Mouse (Mus musculus): ENCODE data around the gene Neurl1a.

The Neurl1a gene

DNA sequence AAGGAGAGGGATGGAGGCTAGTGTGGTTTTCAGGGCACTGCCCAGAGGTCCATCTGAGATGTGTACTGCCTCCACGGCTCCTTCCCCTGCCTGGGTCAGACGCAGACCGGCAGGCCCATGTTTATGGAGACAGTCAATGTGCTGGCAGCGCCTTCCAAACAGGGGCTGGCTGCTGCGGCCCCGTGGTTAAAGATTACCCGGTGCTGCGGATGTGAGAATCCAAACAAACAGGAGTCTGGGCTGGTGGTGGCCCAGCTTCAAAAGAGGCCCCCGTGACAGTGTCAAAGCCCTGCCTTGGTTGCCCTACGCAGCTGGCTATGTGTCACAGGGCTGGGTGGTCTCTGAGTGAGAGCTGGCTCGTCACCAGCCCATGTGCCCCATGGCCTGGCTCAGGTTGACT is 69.2 kb downstream of the Neurl1a start:
- DNase-seq (ENCODE audit: low spot score), result peak; percentile 62

GRCm38 (mm10) chr19:47248296-47248695 is 69.7 kb downstream of the Neurl1a start:
- DNase-seq (ENCODE audit: low spot score), result no peak

DNA sequence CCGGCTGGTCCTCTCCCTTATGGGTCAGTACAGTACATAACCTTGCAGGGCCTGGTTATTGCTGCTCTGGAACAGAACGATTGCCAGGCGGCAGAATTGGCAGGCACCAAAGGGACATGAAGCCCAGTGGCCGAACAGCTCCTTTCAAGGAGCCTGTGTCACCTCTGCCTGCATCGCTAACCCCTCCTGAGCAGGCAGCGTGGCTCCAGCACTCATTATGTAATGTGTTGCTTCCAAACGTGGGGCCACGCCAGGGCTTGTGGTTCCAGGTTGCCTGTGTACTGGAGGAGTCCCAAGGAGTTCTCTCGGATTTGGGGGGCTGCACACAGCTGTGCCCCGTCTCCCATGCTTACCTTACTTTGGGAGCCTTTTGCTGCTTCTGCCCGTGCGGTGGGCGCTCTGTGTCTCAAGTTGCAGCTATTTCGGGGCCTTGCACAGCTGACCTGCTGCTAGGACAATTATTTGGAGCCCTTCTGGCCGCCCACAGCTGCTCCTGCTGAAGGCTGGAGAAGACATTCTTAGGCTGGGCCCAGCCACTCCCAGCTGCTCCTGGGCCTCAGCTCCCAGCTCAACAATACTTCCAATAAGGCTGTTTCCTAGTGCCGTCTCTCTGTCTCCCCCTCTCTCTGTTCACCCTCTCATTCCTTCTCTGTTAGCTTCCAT is 70.4 kb downstream of the Neurl1a start:
- no peak for DNase-seq (ENCODE audit: low spot score)

GRCm38 (mm10) chr19:47250931-47251330 is 72.3 kb downstream of the Neurl1a start:
- DNase-seq (ENCODE audit: low spot score), result no peak

DNA sequence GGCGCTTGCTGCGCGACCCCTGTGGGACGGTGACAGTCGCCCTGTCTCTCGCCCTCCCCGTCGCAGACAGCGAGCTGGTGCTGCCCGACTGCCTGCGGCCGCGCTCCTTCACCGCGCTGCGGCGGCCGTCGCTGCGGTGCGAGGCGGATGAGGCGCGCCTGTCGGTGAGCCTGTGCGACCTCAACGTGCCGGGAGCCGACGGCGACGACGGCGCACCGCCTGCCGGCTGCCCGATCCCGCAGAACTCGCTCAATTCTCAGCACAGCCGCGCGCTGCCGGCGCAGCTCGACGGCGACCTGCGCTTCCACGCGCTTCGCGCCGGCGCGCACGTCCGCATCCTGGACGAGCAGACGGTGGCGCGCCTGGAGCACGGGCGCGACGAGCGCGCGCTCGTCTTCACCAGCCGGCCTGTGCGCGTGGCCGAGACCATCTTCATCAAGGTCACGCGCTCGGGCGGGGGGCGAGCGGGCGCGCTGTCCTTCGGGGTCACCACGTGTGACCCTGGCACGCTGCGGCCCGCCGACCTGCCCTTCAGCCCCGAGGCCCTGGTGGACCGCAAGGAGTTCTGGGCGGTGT is 74.5 kb downstream of the Neurl1a start:
- no peak for DNase-seq (ENCODE audit: low spot score)

DNA sequence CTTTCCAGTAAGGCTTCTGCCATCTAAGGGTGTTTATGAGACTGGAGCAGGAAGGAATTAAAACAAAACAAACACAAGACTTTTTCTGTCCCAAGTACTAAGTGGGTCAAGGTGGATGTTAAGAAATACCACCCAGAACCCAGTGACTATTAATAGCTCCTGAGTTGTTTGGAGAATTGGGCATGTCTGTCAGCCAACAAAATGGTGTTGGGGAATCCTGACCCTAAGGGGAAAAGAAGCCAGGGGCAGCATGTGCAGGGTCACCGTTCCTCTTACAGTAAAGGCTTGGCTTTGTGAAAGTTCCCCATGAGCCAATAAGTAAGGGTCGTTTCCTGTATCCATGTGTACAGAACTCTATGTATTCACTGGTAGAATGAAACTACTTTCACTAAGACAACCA is 76.4 kb downstream of the Neurl1a start:
- DNase-seq (ENCODE audit: low spot score), result no peak

DNA sequence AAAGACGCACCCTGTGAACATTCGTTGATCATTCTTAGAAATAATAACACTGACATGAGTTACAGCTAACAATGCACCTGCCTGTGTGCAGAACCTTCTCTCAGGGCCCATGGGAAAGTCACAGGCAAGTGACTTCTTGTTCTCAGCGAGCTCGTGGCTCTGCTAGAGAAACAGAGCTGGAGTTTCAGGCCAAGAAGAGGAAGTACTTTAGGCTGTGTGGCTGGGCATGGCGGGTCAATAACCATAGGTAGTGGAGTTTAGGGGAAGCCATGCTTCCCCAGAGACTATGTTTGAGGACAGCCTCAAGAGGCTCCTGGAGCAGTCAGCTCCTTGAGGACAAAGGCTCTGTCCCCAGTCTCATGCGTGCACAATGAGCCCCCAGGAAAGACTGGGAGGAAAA is 77.3 kb downstream of the Neurl1a start:
- DNase-seq (ENCODE audit: low spot score), result no peak

GRCm38 (mm10) chr19:47259581-47259980 is 81.0 kb downstream of the Neurl1a start:
- DNase-seq (ENCODE audit: low spot score), result peak; percentile 39

DNA sequence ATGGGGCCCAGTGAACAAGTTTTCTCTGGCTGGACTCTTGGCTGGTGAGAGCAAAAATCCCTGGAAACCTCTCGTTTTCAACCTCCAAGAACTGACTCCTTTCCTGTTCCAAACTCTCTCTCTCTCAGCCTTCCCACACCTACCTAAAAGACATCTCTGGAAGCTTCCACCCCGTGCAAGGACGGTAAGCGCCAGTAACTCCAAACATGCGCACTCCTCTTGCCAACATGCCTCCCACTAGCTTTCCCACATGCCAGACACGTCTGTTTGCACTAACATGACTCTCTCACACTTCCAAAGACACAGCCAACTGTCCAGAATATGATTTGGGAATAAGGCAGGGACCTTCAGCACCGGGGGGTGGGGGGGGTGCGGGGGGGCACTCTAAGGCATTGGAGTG is 82.6 kb downstream of the Neurl1a start:
- DNase-seq (ENCODE audit: low spot score), result no peak

GRCm38 (mm10) chr19:47263621-47264020 is 85.0 kb downstream of the Neurl1a start:
- no peak for DNase-seq (ENCODE audit: low spot score)

DNA sequence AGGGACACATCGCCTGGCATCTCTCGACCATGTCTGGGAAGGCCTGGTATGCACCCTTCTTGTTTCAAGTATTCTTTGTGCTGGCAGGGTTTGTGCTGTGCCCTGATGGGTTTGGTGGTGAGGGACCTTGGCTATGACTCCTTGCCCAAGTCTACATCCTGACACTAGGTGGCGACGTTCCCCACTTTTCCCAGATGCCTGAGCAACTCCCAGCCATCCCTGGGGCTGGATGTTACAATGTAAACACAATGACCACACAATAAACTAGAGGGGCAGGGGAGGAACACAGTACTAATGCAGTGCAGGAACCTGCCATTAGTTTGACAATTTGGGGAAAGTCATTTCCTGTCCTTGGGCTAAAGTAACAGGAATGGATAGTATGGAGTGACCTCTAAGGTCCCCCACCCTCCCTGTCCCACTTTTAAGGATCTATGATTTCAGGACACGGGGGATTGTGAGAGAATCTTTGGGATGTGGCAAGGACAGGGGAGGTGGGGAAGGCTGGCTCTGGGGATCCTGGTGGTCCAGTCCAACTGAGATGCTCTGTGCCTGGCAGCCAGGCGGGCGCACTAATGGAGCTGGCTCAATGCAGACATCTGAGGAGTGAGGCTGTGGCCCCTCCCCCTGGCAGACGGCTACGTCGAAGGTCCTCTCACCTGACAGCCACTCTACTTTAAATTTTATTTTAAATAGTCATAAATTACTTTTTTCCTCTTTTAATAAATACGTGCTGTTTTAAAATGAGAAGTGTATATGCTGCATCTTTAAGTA is 85.9 kb downstream of the Neurl1a start:
- peak; percentile 85 for DNase-seq (ENCODE audit: low spot score)

- peak; percentile 27 for DNase-seq (ENCODE audit: low spot score)
Measured at GRCm38 (mm10) chr19:47266070-47266801, 87.6 kb downstream of the Neurl1a start.

- DNase-seq (ENCODE audit: low spot score), result no peak
Measured at GRCm38 (mm10) chr19:47267066-47267465, 88.4 kb downstream of the Neurl1a start.

DNA sequence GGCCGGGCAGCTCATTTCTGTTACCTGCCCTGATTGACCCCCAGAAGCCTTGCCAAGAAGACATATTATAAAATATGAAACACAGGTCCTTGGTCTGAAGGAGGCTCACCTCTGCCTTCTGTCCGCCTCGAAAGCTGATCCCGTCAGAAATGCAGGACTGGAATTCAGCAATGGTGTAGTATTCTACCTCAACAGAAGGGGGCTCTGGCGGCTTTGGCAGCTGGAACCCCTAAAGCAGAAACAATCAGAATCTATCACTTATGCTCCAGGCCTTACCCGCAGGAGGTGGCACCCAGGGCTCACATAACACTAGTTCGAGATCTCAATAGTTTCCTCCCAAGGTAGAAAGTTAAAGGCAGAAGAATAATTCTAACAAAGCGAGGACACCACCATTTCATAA is 91.1 kb downstream of the Neurl1a start:
- peak; percentile 31 for DNase-seq (ENCODE audit: low spot score)

DNA sequence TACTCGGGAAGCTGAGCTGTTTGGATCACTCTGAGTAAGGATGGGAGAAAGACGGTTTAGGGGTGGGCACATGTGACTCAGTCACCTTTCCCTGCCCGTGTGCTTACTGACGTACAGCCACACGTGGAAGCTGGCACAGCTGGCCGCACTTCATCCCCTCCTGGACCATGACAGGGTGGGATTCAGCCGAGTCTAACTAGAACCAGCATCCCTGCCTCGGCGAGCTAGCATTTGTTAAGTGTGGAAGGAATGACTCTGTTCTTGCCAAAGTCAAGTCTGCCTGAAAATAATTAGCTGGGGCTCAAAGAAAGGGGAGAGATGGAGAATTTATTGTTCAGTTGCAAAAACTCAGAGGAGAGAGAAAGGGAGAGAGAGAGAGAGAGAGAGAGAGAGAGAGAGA is 91.9 kb downstream of the Neurl1a start:
- no peak for DNase-seq (ENCODE audit: low spot score)

DNA sequence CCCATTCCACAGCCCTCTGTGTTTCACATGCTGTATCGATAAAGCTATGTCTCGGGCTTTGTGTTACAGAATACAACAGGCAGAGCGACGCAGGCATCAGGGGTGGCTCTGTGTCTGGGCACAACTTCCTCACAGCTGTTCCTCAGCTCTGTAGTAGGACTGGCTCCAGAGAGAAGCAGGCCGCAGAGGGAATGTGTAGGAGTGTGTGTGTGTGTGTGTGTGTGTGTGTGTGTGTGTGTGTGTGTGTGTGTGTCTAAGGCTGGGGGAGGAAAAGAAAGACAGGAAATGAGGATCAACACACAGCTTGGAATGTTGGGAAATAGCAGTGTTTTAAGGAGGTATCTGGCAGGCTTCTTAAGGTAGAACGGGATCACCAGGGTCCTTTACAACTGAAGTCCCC is 98.1 kb downstream of the Neurl1a start:
- DNase-seq (ENCODE audit: low spot score), result peak; percentile 57

DNA sequence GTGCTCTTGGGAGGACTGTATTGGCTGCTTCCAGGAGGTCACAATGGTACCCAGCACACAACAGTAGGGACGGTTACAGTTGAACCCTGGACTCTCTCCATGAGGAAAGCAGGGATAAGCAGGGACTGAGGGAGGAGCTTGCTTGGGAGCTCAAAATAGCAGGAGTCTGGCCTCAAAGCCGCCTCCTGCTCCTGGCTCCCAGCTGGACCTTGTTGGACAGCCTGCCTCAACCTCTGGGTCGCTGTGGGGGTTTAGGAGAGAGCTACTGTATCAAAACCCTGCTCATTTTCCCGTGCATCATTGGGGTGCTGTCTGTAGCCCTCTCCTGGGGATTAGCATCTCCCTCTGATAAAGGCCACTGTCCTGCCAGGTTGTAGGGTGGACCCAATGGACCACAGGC is 100.8 kb downstream of the Neurl1a start:
- DNase-seq (ENCODE audit: low spot score), result no peak

GRCm38 (mm10) chr19:47279788-47280532 is 101.3 kb downstream of the Neurl1a start:
- DNase-seq (ENCODE audit: low spot score), result peak; percentile 77

DNA sequence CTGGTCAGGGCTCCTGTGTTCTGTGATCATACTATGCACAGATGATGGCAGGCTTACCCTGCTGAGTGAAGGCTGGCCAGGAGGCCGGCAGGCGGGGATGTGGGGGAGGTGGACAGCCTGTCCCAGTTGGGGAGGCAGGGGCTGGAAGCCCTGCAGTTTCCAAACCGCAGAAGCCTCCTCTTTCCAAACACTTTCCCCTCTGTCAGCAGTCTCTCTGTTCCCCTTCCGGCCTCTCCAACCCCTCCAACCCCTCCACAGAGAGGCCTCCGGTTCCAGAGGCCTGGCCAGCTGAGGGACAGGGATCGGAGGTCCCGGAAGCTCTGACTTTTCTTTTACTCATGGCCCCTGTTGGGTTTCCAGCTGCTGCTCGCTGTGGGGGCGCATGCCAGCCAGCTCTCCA is 102.3 kb downstream of the Neurl1a start:
- no peak for DNase-seq (ENCODE audit: low spot score)

- DNase-seq (ENCODE audit: low spot score), result no peak
Measured at GRCm38 (mm10) chr19:47282050-47282454, 103.4 kb downstream of the Neurl1a start.

DNA sequence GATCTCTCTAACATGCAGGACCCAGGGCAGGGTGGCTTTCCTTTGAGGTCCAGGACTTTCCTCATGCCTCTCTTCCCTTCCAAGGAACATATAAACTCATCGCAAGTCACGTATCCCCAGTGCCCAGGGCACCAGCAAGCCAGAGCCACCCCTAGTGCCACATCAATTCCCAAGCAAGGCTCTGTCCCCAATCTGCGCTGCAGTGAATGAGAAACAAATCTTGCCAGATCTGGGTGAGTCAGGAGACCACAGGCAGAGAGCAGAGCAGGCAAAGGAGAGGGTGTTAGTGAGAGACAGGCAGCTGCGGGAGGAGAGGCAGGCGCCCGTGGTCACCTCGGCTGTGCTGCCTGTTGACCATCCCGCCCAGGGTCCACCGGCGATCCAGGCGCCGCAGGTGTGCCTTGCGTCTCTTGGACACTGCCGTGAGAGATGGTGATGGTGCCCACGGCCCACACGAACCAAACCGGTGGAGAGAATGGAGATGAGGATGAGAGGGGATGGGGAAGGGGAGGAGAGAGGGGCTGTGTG is 104.1 kb downstream of the Neurl1a start:
- no peak for DNase-seq (ENCODE audit: low spot score)

GRCm38 (mm10) chr19:47285581-47285980 is 107.0 kb downstream of the Neurl1a start:
- DNase-seq (ENCODE audit: low spot score), result no peak
